16 mouse cellular contexts compared by ENCODE assay signal in genomic region chr2:146261146-146261545, GRCm38 (mm10). TPM values are rescaled to one million over a fixed set of nuclear protein-coding genes. Genes with fewer than 3 reads are reported as not detected.
"Had no signal": no experiment of that assay in that cellular context is flagged by ENCODE, and none has a peak within 500 bp of the region (broad histone marks: within the 10 kb centered on the region; RNA-seq: fewer than 3 reads in every experiment).

No protein-coding gene starts in this region.

- H3K9me3 ChIP-seq: limb, embryonic 10.5 days; liver, embryonic 15.5 days; neural tube, embryonic 13.5 days had no signal

- H3K4me1 ChIP-seq: liver, embryonic 15.5 days had no signal

- H3K4me2 ChIP-seq: liver, embryonic 11.5 days; liver, embryonic 15.5 days; neural tube, embryonic 13.5 days had no signal

- H3K27me3 ChIP-seq: liver, embryonic 15.5 days had no signal

- H3K36me3 ChIP-seq: limb, embryonic 10.5 days; liver, embryonic 15.5 days; neural tube, embryonic 13.5 days had no signal

- H3K9ac ChIP-seq: liver, embryonic 15.5 days; neural tube, embryonic 13.5 days had no signal

- DNase-seq: kidney, adult 9 months; kidney, postnatal 25 days; lung, adult 2 months; lung, postnatal 36 days; retina, postnatal 1 day; right cerebral cortex, postnatal 4 days; spleen, adult 18-20 months; thymus, adult 18-20 months; thymus, postnatal 14 days had no signal

- H3K4me3 ChIP-seq: left cerebral cortex, adult 2 months; limb, embryonic 10.5 days; liver, embryonic 15.5 days; neural tube, embryonic 13.5 days had no signal

- ATAC-seq: lung, postnatal 0 days had no signal

- H3K27ac ChIP-seq: left cerebral cortex, adult 2 months; limb, embryonic 10.5 days; liver, embryonic 15.5 days had no signal

RNA-seq across cellular contexts. Expression of gene Insm1, which starts 39.4 kb away (rescaled TPM):
- total RNA-seq: megakaryocyte progenitor cell, adult 5-6 weeks had no signal
- polyA plus RNA-seq: limb, embryonic 10.5 days; liver, embryonic 11.5 days; liver, embryonic 15.5 days had no signal
